Mouse (Mus musculus) hindbrain, embryonic 13.5 days (tissue): ENCODE results near the gene Dnajc8. TPM values are rescaled to one million over a fixed set of nuclear protein-coding genes. Genes with fewer than 3 reads are reported as not detected.
"Not testable (repeated sequence)": the region's sequence is repeated elsewhere in the genome, so short reads cannot be mapped to it uniquely, and the experiment has no call there.

Source experiments
- ATAC-seq: fragments of 200-750 bp; cut with Nextera tagmentation; 2 replicates; pipeline ENCODE4 v1.8.0; 2017; ENCODE audit warnings: moderate TSS enrichment; ENCODE audit not compliant: low FRiP score
- H3K27ac ChIP-seq: fragments of 300-500 bp; sonication (generic); 2 replicates; pipeline ENCODE4 v1.5.1; 2015; ENCODE audit warnings: inconsistent platforms, mild to moderate bottlenecking, moderate library complexity
- H3K27me3 ChIP-seq: fragments of 300-500 bp; sonication (generic); 2 replicates; pipeline ENCODE4 v1.6.1; 2015; ENCODE audit warnings: mild to moderate bottlenecking, inconsistent platforms
- H3K36me3 ChIP-seq: fragments of 300-500 bp; sonication (generic); 2 replicates; pipeline ENCODE4 v1.6.1; 2015; ENCODE audit warnings: mild to moderate bottlenecking, inconsistent platforms
- H3K4me1 ChIP-seq: fragments of 300-500 bp; sonication (generic); replicated peaks from 2 replicates; pipeline ENCODE4 v1.6.1; 2015; ENCODE audit warnings: inconsistent platforms
- H3K4me2 ChIP-seq: fragments of 300-500 bp; sonication (generic); 2 replicates; pipeline ENCODE4 v1.6.1; 2015; ENCODE audit warnings: inconsistent platforms, mild to moderate bottlenecking, moderate library complexity
- H3K4me3 ChIP-seq: fragments of 300-500 bp; sonication (generic); 2 replicates; pipeline ENCODE4 v1.5.1; 2015; ENCODE audit warnings: mild to moderate bottlenecking, inconsistent platforms
- H3K9ac ChIP-seq: fragments of 300-500 bp; sonication (generic); 2 replicates; pipeline ENCODE4 v1.6.1; 2015; ENCODE audit warnings: mild to moderate bottlenecking, inconsistent platforms
- H3K9me3 ChIP-seq: fragments of 300-500 bp; sonication (generic); 2 replicates; pipeline ENCODE4 v1.6.1; 2016; ENCODE audit warnings: inconsistent platforms
- WGBS: fragments of 180-500 bp; shearing (Covaris S2); methylation state at CpG from one replicate; pipeline ENCODE4 v1.1.7; 2015; 5-methylcytosine and 5-hydroxymethylcytosine counted together
- polyA plus RNA-seq: library from polyadenylated mRNA; unstranded; fragments of >200 nt; fragmentation: Nextera tagmentation; extraction: Ambion mirVana; gene quantifications from 2 replicates; pipeline ENCODE4 v1.2.1, GENCODE M21; 2015

Dnajc8 gene
- polyA plus RNA-seq, 1 experiment from 2014 or later, result 154 TPM

DNA sequence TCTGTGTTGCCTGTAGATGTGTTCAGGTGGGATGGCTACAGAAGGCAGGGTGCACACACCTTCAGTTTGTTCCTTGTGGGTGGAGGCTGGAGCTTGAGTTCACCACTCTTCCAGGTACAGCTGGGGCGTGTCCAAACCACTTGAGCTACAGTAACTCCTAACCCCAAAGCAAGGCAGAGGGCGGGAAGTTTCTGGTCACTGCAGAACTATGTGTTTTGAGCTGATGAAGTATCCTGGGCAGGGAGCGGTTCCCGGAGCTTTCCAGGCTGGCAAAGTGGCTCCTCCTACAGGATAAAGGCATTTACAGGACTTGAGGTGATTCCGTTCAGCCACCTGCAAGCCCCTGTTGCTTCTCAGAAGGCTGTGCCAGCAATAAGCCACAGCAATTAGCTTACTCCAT is 18.9 kb downstream of the Dnajc8 start:
- 77% methylated on average over 5 of the region's 5 CpGs for WGBS
- Histone ChIP-seq H3K4me3 (no peak overlapping the region), H3K4me1 (no peaks in the 10 kb centered on the region), H3K4me2 (no peak overlapping the region), H3K36me3 (peaks cover 54% of the 10 kb centered on the region), H3K9ac (no peak overlapping the region), H3K27ac (no peak overlapping the region), H3K9me3 (no peaks in the 10 kb centered on the region), H3K27me3 (no peaks in the 10 kb centered on the region)
- ATAC-seq, result no peak

DNA sequence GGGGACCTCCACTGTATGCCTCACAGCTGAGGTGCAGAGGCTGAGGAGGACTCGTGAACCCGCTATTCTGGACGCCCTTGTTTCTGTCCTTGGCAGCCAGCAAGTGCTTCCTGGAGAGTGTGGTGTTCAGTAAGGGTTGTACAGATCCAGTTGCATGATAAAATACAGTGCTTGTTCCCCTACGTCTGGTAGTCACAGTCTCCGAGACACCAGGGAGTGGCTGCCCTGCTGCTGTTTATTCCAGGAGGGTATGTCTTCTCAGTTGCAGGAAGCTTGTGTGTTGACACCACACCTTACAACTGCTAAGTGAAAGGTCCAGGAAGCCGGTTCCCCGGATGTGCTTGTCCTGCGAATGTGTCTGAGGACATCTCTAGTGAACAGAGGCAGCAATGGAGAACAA is 19.3 kb downstream of the Dnajc8 start:
- peaks cover 50% of the 10 kb centered on the region for H3K36me3 ChIP-seq

DNA sequence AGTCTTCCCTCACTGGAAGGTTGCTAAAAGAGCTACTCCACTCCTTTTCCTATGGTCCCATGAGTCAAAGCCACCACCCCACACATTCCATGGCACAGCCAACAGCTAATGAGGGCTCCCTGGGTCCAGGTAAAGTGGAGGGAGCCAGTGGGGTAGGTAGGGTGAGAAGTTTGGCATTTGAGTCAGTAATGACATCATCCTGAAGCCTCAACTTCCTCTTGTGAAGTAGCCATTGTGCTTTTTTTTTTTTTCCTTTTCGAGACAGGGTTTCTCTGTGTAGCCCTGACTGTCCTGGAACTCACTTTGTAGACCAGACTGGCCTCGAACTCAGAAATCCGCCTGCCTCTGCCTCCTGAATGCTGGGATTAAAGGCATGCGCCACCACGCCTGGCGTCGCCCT is 20.2 kb downstream of the Dnajc8 start:
- H3K4me1 ChIP-seq, H3K9ac ChIP-seq, H3K4me2 ChIP-seq, H3K27ac ChIP-seq, H3K4me3 ChIP-seq, ATAC-seq, H3K9me3 ChIP-seq, H3K27me3 ChIP-seq: not testable (repeated sequence)
- 94% methylated on average over 7 of the region's 7 CpGs for WGBS
- H3K36me3 ChIP-seq, result peaks cover 42% of the 10 kb centered on the region

More for the DNA sequence above, 19.3 kb downstream of the Dnajc8 start:
- Histone ChIP-seq H3K4me1 (no peaks in the 10 kb centered on the region), H3K9me3 (no peaks in the 10 kb centered on the region), H3K9ac (no peak overlapping the region), H3K27me3 (no peaks in the 10 kb centered on the region), H3K4me3 (no peak overlapping the region), H3K4me2 (no peak overlapping the region), H3K27ac (no peak overlapping the region)
- WGBS, result 86% methylated on average over 8 of the region's 8 CpGs
- ATAC-seq, result no peak

DNA sequence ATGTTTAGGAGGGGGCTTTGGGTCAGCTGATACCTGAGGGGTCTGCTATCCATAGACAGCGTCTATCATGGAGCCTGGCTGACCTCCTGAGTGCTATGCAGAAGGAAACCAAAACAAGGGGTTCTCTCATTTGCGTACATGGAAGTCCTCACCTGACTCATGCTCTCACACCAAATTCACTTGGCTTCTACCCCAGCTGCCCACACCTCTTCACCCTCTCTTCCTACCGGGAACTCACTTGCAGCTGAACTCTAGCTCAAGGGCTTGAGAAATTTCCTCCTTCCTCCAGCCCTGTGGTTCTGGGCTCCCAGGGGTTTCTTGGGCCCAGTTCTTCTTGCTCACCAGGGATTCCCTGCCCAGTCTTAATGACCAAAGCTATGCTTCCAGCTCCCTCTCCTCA is 27.9 kb downstream of the Dnajc8 start:
- WGBS, result 89% methylated on average over 3 of the region's 3 CpGs

DNA sequence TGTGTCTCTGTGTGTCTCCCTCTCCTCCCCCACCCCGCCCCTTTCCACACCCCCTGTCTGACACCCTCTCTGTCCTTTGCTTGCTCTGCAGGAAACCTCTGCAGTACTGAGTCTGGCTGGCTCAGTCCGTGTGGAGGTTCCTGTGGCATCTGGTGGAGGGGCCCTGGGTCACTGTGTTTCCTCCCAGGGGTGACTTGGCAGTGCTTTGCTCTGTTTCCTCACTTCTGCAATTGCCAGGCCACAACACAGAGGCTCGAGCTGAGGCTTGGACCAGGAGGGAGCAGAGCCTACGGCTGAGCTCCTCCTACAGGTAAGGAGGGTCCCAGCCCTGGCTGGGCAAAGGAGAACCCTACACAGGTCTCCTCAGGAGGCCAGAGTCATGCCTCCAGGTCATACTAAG is 28.6 kb downstream of the Dnajc8 start, which contains the start of gene Ptafr:
Gene Ptafr, plus strand, starts transcription at position 103 of the 400 bp plus-strand sequence.
- Histone ChIP-seq H3K36me3 (no peaks in the 10 kb centered on the region), H3K4me2 (no peak within 1 kb of the TSS), H3K9me3 (no peaks in the 10 kb centered on the region), H3K27ac (no peak within 1 kb of the TSS), H3K4me1 (no peaks in the 10 kb centered on the region), H3K27me3 (no peaks in the 10 kb centered on the region), H3K9ac (no peak within 1 kb of the TSS), H3K4me3 (no peak within 1 kb of the TSS)
- no peak for ATAC-seq
- 43% methylated on average over 4 of the region's 4 CpGs for WGBS

More for the DNA sequence above, 27.9 kb downstream of the Dnajc8 start:
- Histone ChIP-seq H3K36me3 (no peaks in the 10 kb centered on the region), H3K4me1 (no peaks in the 10 kb centered on the region), H3K4me2 (no peak overlapping the region), H3K27ac (no peak overlapping the region), H3K27me3 (no peaks in the 10 kb centered on the region), H3K9me3 (no peaks in the 10 kb centered on the region), H3K9ac (no peak overlapping the region), H3K4me3 (no peak overlapping the region)
- no peak for ATAC-seq

DNA sequence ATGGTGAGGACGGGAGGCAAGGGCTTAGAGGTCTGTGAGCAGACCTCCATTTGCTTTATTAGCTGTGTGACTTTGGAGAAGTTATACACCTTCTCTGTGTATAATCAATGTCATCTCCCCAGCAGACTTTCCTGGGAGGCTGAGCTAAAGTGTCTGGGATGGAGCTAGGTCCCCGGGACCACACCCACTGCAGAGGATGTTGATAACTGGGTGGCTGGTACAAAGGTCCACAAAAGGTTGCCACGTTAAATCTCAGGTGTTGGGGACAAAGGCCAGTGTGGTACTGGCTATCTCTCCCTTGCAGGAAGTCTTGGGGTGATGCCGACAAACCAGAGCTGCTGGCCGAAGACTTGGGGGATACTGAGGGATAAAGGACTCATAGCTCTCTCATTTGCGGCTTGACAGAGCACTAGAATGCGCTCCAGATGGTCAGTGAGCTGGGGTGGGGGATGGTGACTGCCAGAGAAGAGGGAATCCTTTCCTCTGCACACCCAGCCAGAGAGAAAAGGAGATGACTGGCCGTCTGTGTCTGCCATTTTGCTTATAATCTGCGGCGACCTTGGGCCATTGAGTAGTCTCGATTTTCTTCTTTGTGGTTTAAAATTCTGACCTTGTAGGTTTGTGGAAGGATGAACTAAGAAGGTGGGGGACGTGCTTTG is 29.9 kb downstream of the Dnajc8 start:
- WGBS, result 85% methylated on average over 12 of the region's 12 CpGs
- Histone ChIP-seq H3K4me3 (no peak overlapping the region), H3K27me3 (no peaks in the 10 kb centered on the region), H3K36me3 (no peaks in the 10 kb centered on the region), H3K9me3 (no peaks in the 10 kb centered on the region), H3K9ac (no peak overlapping the region), H3K4me1 (no peaks in the 10 kb centered on the region), H3K4me2 (no peak overlapping the region), H3K27ac (no peak overlapping the region)
- ATAC-seq, result no peak

DNA sequence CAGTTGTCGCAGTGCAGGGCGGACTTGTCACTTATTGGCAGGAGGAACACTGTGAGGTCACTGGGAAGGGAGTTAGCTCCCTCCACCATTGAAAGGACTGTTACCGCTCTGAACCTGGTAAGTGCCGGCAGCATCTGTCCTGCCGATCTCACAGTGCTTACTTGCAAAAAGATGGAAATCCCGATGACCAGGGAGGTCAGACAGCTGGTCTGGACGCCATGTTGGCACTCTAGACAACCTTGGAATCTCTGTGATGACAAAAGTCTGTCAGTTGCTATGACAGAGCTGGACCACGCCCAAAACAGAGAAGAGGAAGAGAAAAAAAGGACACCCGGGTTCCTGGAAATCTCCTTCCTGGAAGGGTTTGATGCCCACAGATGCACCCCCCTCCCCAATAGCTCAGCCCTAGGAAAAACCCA is 32.0 kb downstream of the Dnajc8 start:
- Histone ChIP-seq H3K9me3 (no peaks in the 10 kb centered on the region), H3K27ac (no peak overlapping the region), H3K9ac (no peak overlapping the region), H3K4me1 (no peaks in the 10 kb centered on the region), H3K4me3 (no peak overlapping the region), H3K36me3 (no peaks in the 10 kb centered on the region), H3K4me2 (no peak overlapping the region), H3K27me3 (no peaks in the 10 kb centered on the region)
- WGBS, result 74% methylated on average over 9 of the region's 9 CpGs
- ATAC-seq, result no peak

DNA sequence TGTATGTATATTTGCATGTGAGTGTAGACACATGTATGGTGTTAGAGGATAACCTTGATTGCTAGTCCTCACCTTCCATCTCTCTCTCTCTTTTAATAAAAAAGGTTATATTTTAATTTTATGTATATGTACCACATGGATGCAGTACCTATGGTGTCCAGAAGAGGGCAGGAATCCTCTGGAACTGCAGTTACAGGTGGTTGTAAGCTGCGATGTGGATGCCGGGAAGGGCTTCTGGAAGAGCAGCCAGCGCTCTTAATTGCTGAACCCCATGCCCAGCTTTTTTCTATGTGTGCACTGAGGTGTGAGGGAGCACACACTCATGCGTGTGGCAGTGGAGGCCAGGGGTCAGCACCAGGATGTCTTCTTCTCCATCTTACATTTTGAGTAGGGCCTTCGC is 33.8 kb downstream of the Dnajc8 start:
- Histone ChIP-seq H3K27me3 (no peaks in the 10 kb centered on the region), H3K4me1 (no peaks in the 10 kb centered on the region), H3K36me3 (no peaks in the 10 kb centered on the region), H3K4me2 (no peak overlapping the region), H3K9ac (no peak overlapping the region), H3K9me3 (no peaks in the 10 kb centered on the region), H3K27ac (no peak overlapping the region), H3K4me3 (no peak overlapping the region)
- WGBS, result 91% methylated on average over 5 of the region's 5 CpGs
- no peak for ATAC-seq

DNA sequence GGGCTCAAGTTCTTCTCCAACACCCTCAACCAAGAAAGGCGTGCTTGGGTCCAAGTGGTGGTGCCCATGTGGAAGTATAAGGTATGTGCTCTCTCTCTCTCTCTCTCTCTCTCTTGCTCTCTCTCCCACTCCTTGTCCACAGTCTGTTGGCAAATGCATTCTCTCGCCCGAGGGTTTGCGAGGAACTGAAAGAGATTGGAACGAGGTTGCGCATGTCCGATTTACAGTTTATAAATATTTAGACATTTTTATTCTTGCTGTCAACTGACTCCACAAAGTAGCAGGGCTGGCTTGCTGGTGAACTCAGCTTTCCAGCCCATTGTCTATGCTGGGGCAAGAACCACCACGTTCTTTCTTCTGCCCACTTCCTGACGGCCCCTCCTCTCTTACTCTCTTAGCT is 35.8 kb downstream of the Dnajc8 start:
- no peak overlapping the region for H3K27ac ChIP-seq
- no peaks in the 10 kb centered on the region for H3K4me1 ChIP-seq
- H3K36me3 ChIP-seq, result no peaks in the 10 kb centered on the region
- no peak overlapping the region for H3K4me2 ChIP-seq
- H3K4me3 ChIP-seq, result no peak overlapping the region
- no peak overlapping the region for H3K9ac ChIP-seq
- H3K27me3 ChIP-seq, result no peaks in the 10 kb centered on the region
- 84% methylated on average over 9 of the region's 9 CpGs for WGBS
- H3K9me3 ChIP-seq, result no peaks in the 10 kb centered on the region
- no peak for ATAC-seq

DNA sequence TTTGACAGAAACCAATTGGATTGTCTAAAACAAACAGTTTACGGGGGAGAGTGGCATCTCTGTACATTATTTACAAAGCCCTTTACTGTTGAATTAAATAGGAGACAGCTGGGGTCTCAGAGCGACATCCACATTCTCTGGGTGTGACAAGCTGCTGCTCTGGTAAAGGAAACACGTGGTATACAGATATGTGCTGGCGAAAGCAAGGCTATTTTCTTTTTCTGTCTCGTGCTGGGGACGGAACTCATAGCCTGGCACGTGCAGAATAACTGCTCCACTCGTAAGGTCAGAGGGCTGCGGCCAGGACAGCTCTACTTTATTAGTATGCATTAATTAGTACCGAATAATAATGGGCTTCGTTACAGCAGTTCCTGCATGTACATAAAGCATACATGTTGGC is 38.0 kb downstream of the Dnajc8 start:
- H3K4me3 ChIP-seq, result no peak overlapping the region
- no peaks in the 10 kb centered on the region for H3K9me3 ChIP-seq
- 67% methylated on average over 11 of the region's 11 CpGs for WGBS
- no peaks in the 10 kb centered on the region for H3K27me3 ChIP-seq
- no peak overlapping the region for H3K27ac ChIP-seq
- no peak for ATAC-seq
- H3K9ac ChIP-seq, result no peak overlapping the region
- H3K36me3 ChIP-seq, result no peaks in the 10 kb centered on the region
- no peaks in the 10 kb centered on the region for H3K4me1 ChIP-seq
- no peak overlapping the region for H3K4me2 ChIP-seq

DNA sequence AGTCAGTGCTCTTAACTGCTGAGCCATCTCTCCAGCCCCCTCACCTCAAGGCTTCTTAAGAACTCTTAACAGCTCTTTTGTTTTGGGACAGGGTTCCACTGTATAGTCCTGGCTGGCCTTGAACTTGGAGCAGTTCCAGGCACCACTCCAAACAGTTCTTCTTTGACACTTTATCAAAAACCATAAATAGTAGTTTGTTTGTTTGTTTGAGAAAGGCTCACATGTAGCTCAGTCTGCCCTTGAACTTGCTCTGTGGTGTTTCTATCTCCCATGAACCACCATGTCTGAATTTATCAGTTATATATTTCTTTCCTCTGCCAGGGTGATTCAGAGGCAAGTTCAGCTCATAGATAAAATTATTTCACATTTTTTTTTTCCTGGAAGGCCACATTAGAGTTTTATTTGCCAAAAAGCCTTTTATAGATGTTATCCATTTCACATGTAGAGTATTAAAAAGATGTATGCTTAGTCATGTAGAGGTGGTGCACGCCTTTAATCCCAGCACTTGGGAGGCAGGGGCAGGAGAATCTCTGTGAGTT is 39.5 kb downstream of the Dnajc8 start:
- H3K27ac ChIP-seq, result no peak overlapping the region
- H3K4me1 ChIP-seq, result no peaks in the 10 kb centered on the region
- H3K9ac ChIP-seq, result no peak overlapping the region
- no peak for ATAC-seq
- whole genome bisulfite sequencing, result 89% methylated on average over 1 of the region's 1 CpGs
- no peaks in the 10 kb centered on the region for H3K27me3 ChIP-seq
- no peaks in the 10 kb centered on the region for H3K36me3 ChIP-seq
- no peak overlapping the region for H3K4me2 ChIP-seq
- no peak overlapping the region for H3K4me3 ChIP-seq
- H3K9me3 ChIP-seq, result no peaks in the 10 kb centered on the region

DNA sequence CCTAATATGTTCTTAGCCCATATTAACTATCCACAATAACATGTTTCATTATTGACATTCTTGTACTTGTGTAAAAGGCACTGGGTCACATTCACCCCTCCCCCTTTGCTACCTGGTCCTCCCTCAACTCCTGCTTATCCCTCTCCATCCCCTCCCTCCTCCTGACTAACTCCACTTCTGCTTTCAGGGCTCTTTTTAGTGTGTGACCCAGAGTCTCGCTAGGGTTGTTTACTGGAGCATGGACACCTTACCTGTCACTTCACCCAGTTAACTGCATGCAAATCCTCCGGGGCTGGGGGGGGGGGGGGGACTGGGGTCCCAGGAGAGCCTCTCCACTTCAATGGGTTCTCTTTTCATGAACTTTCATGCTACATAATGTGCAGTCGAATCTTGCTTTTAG is 48.4 kb downstream of the Dnajc8 start:
- Histone ChIP-seq H3K4me3 (no peak overlapping the region), H3K27me3 (no peaks in the 10 kb centered on the region), H3K9ac (no peak overlapping the region), H3K9me3 (no peaks in the 10 kb centered on the region), H3K4me1 (no peaks in the 10 kb centered on the region), H3K4me2 (no peak overlapping the region), H3K36me3 (no peaks in the 10 kb centered on the region), H3K27ac (no peak overlapping the region)
- 76% methylated on average over 3 of the region's 3 CpGs for WGBS
- ATAC-seq, result no peak

DNA sequence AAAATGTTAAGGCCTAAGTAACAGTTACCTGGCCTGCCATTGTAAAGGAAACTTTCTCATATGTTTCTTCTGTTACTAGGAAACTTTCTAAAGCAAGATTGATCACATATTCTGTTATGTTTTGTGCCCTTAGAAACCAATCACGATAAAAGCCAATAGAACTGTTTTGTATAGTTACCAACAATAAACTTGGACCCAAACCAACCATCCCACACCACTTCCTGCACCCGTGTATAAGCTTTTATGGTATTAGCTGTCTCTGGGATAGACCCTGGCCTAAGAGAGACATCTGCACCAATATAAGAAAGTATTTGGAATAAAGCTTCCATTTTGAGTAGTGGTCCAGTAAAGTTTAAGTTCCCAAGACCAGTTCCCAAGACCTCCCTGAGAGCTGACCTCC is 49.6 kb downstream of the Dnajc8 start:
- WGBS, result 86% methylated on average over 2 of the region's 2 CpGs
- H3K27me3 ChIP-seq, result no peaks in the 10 kb centered on the region
- H3K4me3 ChIP-seq, result no peak overlapping the region
- H3K36me3 ChIP-seq, result no peaks in the 10 kb centered on the region
- H3K27ac ChIP-seq, result no peak overlapping the region
- no peak for ATAC-seq
- no peak overlapping the region for H3K4me2 ChIP-seq
- no peaks in the 10 kb centered on the region for H3K4me1 ChIP-seq
- no peaks in the 10 kb centered on the region for H3K9me3 ChIP-seq
- H3K9ac ChIP-seq, result no peak overlapping the region
